Mouse (Mus musculus) kidney, postnatal 36 days (tissue): Measurements from ENCODE around the gene Rgn.

Source experiments
- DNase-seq, 2 experiments: peaks; one replicate each; pipeline ENCODE4 v3.0.0; 2021 to 2022; ENCODE audit warnings: mixed read lengths in 2 of 2

The Rgn gene

GRCm38 (mm10) chrX:20549532-20549931 is at the start of gene Rgn:
Gene Rgn (plus strand): TSS chrX:20549787.
- DNase-seq, result no peak

- peak; percentile 2 to 14 for DNase-seq
These were observed 29.2 kb upstream of the Rgn start for GRCm38 (mm10) chrX:20520290-20520939.

GRCm38 (mm10) chrX:20521578-20521977 is 28.0 kb upstream of the Rgn start:
- DNase-seq, result no peak

- DNase-seq, result no peak
These were observed 17.0 kb upstream of the Rgn start for GRCm38 (mm10) chrX:20532621-20533020.

- no peak for DNase-seq
These were observed 5.7 kb upstream of the Rgn start for GRCm38 (mm10) chrX:20543867-20544266.

- peak in 1 of 2 experiments; percentile 40 for DNase-seq
These were observed 2.0 kb upstream of the Rgn start for GRCm38 (mm10) chrX:20547609-20548008.

GRCm38 (mm10) chrX:20548011-20548879 is 1.3 kb upstream of the Rgn start:
- DNase-seq, result peak; percentile 21 to 39

GRCm38 (mm10) chrX:20548880-20549440 is 627 bp upstream of the Rgn start:
- DNase-seq, result peak; percentile 41 to 64

- DNase-seq, result no peak
These were observed 2.6 kb downstream of the Rgn start for GRCm38 (mm10) chrX:20552199-20552598.

GRCm38 (mm10) chrX:20561846-20562245 is 12.3 kb downstream of the Rgn start:
- no peak for DNase-seq

GRCm38 (mm10) chrX:20563941-20564340 is 14.4 kb downstream of the Rgn start:
- DNase-seq, result no peak

- no peak for DNase-seq
These were observed 21.4 kb downstream of the Rgn start for GRCm38 (mm10) chrX:20571024-20571423.

GRCm38 (mm10) chrX:20572683-20573082 is 23.1 kb downstream of the Rgn start:
- DNase-seq, result no peak

GRCm38 (mm10) chrX:20573927-20574326 is 24.3 kb downstream of the Rgn start:
- no peak for DNase-seq

- peak; percentile 2 to 7 for DNase-seq
These were observed 38.4 kb downstream of the Rgn start for GRCm38 (mm10) chrX:20587968-20588367.

- DNase-seq, result no peak
These were observed 58.9 kb downstream of the Rgn start for GRCm38 (mm10) chrX:20608500-20608899.
